ENCODE assay signal across 11 mouse cellular contexts in the genomic region with DNA sequence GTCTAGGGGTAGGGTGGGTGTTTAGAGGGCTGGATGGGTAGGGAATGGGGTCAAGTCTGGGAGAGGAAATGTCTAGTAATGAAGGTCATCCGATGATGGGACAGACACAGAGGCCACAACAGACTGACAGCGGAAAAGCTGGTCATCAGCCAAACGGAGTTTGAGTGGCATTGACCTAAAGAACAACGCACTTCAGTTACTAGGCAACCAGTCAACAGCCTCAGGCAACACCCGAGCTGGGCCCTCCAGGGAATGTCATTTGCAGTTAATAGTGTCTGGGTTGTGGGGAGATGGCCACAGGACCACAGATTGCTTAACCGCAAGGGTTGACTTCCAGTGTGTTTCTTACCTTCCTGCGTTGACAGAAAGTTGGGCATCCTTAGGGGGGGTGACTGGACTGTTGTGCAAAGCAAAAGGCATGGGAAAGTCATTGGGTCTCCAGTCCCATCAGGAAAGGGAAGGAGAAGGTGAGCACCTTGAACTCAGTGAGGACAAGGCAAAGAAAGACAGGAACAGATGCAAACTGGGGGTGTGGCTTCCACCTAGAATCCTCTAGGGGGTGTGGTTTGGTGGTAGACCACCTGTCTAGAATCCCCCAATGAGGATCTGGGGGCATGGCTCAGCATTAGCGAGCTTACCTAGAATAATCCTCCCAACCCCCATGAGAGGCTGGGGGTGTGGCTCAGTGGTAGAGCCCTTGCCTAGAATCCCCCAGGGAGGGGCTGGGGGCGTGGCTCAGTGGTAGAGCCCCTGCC. TPM values are rescaled to one million over a fixed set of nuclear protein-coding genes. Genes with fewer than 3 reads are reported as not detected.
DNase-seq lines count a peak whose midpoint lies in the region; ATAC-seq lines count a peak whose summit lies in the region.
"Had no signal": no experiment of that assay in that cellular context is flagged by ENCODE, and none has a peak within 500 bp of the region (broad histone marks: within the 10 kb centered on the region; RNA-seq: fewer than 3 reads in every experiment).

No protein-coding gene starts in this region.

- H3K36me3 ChIP-seq in hindbrain, embryonic 12.5 days: peaks cover 18% of the 10 kb centered on the region
- H3K36me3 ChIP-seq in hindbrain, embryonic 16.5 days (ENCODE audit: control insufficient read depth, insufficient read depth, low read length): peaks cover 5% of the 10 kb centered on the region
- no peaks in the 10 kb centered on the region for H3K36me3 ChIP-seq in heart, embryonic 16.5 days (ENCODE audit: control insufficient read depth, insufficient read depth)
- H3K36me3 ChIP-seq: liver, embryonic 13.5 days had no signal

- 64% methylated on average over 8 of the region's 9 CpGs for WGBS in hindbrain, embryonic 12.5 days
- 50% methylated on average over 9 of the region's 9 CpGs for WGBS in hindbrain, embryonic 16.5 days
- 31% methylated on average over 8 of the region's 9 CpGs for WGBS in heart, embryonic 16.5 days

- no peak overlapping the region for H3K9ac ChIP-seq in hindbrain, embryonic 12.5 days
- H3K9ac ChIP-seq in hindbrain, embryonic 16.5 days (ENCODE audit: low read depth, low read length): no peak overlapping the region
- H3K9ac ChIP-seq in heart, embryonic 16.5 days (ENCODE audit: low read length): no peak overlapping the region
- H3K9ac ChIP-seq: liver, embryonic 13.5 days; neural tube, embryonic 13.5 days; stomach, embryonic 15.5 days had no signal

- DNase-seq in adrenal gland, postnatal 14 days: peak; percentile 70
- peak; percentile 47 for DNase-seq in mesoderm, embryonic 11.5 days (ENCODE audit: low read depth, low spot score)
- DNase-seq in cerebellum, adult 9-10 months: no peak
- no peak for DNase-seq in testis, postnatal 14 days (ENCODE audit: low spot score)
- no peak for DNase-seq in T-cell, adult 2 months (ENCODE audit: low spot score)
- DNase-seq: liver, embryonic 13.5 days had no signal

- 0 out of 2 replicates have a peak, but pooled peaks have one; percentile 35 for ATAC-seq in hindbrain, embryonic 12.5 days (ENCODE audit: low FRiP score)
- ATAC-seq in hindbrain, embryonic 16.5 days: no peak
- peak; percentile 79 for ATAC-seq in heart, embryonic 16.5 days (replicated peaks; ENCODE audit: extremely low read depth, insufficient read depth, low FRiP score)

- H3K4me1 ChIP-seq in hindbrain, embryonic 12.5 days: peaks cover 8% of the 10 kb centered on the region
- no peaks in the 10 kb centered on the region; the same call in 1 of the 2 replicates for H3K4me1 ChIP-seq in hindbrain, embryonic 16.5 days (ENCODE audit: control insufficient read depth, insufficient read depth, low read depth, low read length)
- H3K4me1 ChIP-seq in heart, embryonic 16.5 days (ENCODE audit: control insufficient read depth, insufficient read depth, low read length): peaks cover 31% of the 10 kb centered on the region
- H3K4me1 ChIP-seq: liver, embryonic 13.5 days had no signal

- H3K4me2 ChIP-seq in hindbrain, embryonic 12.5 days (replicated peaks): no peak overlapping the region
- no peak overlapping the region for H3K4me2 ChIP-seq in hindbrain, embryonic 16.5 days (ENCODE audit: low read length)
- H3K4me2 ChIP-seq in heart, embryonic 16.5 days (ENCODE audit: low read depth, low read length): peak overlapping the region; percentile 31; the same call in 1 of the 2 replicates
- H3K4me2 ChIP-seq: liver, embryonic 13.5 days; neural tube, embryonic 13.5 days; stomach, embryonic 15.5 days had no signal

- no peaks in the 10 kb centered on the region for H3K27me3 ChIP-seq in hindbrain, embryonic 12.5 days
- no peaks in the 10 kb centered on the region for H3K27me3 ChIP-seq in hindbrain, embryonic 16.5 days (replicated peaks; ENCODE audit: control insufficient read depth, insufficient read depth, low read length)
- H3K27me3 ChIP-seq in heart, embryonic 16.5 days (ENCODE audit: control insufficient read depth, insufficient read depth, low read length): no peaks in the 10 kb centered on the region
- H3K27me3 ChIP-seq: liver, embryonic 13.5 days; neural tube, embryonic 13.5 days; stomach, embryonic 15.5 days had no signal

- no peaks in the 10 kb centered on the region for H3K9me3 ChIP-seq in hindbrain, embryonic 12.5 days (replicated peaks)
- no peaks in the 10 kb centered on the region; the same call in 1 of the 2 replicates for H3K9me3 ChIP-seq in hindbrain, embryonic 16.5 days (ENCODE audit: control insufficient read depth, low read length)
- no peaks in the 10 kb centered on the region for H3K9me3 ChIP-seq in heart, embryonic 16.5 days (replicated peaks; ENCODE audit: control insufficient read depth, low read length)
- H3K9me3 ChIP-seq: liver, embryonic 13.5 days; neural tube, embryonic 13.5 days; stomach, embryonic 15.5 days had no signal

- H3K4me3 ChIP-seq in hindbrain, embryonic 12.5 days: no peak overlapping the region
- no peak overlapping the region for H3K4me3 ChIP-seq in hindbrain, embryonic 16.5 days (ENCODE audit: low read length)
- H3K4me3 ChIP-seq in heart, embryonic 16.5 days (ENCODE audit: low read length): no peak overlapping the region
- H3K4me3 ChIP-seq: liver, embryonic 13.5 days; neural tube, embryonic 13.5 days; stomach, embryonic 15.5 days had no signal

- no peak overlapping the region for H3K27ac ChIP-seq in hindbrain, embryonic 12.5 days
- H3K27ac ChIP-seq in hindbrain, embryonic 16.5 days (ENCODE audit: low read depth, low read length): no peak overlapping the region
- peak overlapping the region; percentile 70 for H3K27ac ChIP-seq in heart, embryonic 16.5 days (ENCODE audit: low read length)
- H3K27ac ChIP-seq: liver, embryonic 13.5 days; neural tube, embryonic 13.5 days; stomach, embryonic 15.5 days had no signal

RNA-seq across cellular contexts. Expression of a gene that starts 21.8 kb away (rescaled TPM):
- 22.4 and 24.1 TPM in 2 replicates for polyA plus RNA-seq in hindbrain, embryonic 12.5 days (2016; fragmentation: Nextera tagmentation; extraction: Ambion mirVana)
- 25.3 and 30.7 TPM in 2 replicates for polyA plus RNA-seq in hindbrain, embryonic 16.5 days (2015; fragmentation: Nextera tagmentation; extraction: Ambion mirVana)
- total RNA-seq in adrenal gland, postnatal 14 days (2021): 11.2 and 12.9 TPM in 2 replicates
- 5.5 and 5.9 TPM in 2 replicates for polyA plus RNA-seq in heart, embryonic 16.5 days (2015; fragmentation: Nextera tagmentation; extraction: Ambion mirVana)

RNA-seq across cellular contexts. Expression of a gene that starts 55.3 kb away (rescaled TPM):
- polyA plus RNA-seq in hindbrain, embryonic 12.5 days (2016; fragmentation: Nextera tagmentation; extraction: Ambion mirVana): 27.4 and 28.0 TPM in 2 replicates
- polyA plus RNA-seq in hindbrain, embryonic 16.5 days (2015; fragmentation: Nextera tagmentation; extraction: Ambion mirVana): 21.3 TPM in 2 replicates
- total RNA-seq in adrenal gland, postnatal 14 days (2021): 27.6 and 27.7 TPM in 2 replicates
- polyA plus RNA-seq in heart, embryonic 16.5 days (2015; fragmentation: Nextera tagmentation; extraction: Ambion mirVana): 23.1 and 25.1 TPM in 2 replicates

Comparison
In these comparisons a context has a peak if more than half of its experiments do, and no peak if none do; other contexts are left out.
1. DNase-seq: peak in adrenal gland, postnatal 14 days (single experiment) and mesoderm, embryonic 11.5 days (single experiment); none in cerebellum, adult 9-10 months (single experiment), testis, postnatal 14 days (single experiment) and T-cell, adult 2 months (single experiment).